16 mouse cellular contexts compared by ENCODE assay signal in the genomic region with DNA sequence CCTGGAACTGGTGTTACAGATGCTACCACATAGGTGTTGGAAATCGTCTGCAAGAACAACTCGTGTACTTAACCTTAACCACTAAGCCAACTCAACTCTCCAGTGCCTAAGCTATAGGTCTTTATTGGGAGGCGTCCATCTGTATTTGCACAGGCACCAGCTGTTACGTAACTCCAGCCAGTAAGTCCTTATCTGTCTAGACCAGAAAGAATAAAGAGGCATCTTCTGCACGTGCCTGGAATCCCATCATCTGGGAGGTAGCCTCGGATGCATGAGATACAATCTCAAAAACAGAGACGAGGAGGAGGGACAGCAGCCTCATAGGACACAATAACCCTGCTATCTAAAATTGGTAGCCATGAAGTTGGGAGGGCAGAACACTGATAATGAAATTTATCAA. TPM values are rescaled to one million over a fixed set of nuclear protein-coding genes. Genes with fewer than 3 reads are reported as not detected.
DNase-seq lines count a peak whose midpoint lies in the region; ATAC-seq lines count a peak whose summit lies in the region.
"Had no signal": no experiment of that assay in that cellular context is flagged by ENCODE, and none has a peak within 500 bp of the region (broad histone marks: within the 10 kb centered on the region; RNA-seq: fewer than 3 reads in every experiment).

No protein-coding gene starts in this region.

- H3K4me1 ChIP-seq in midbrain, embryonic 11.5 days (ENCODE audit: control insufficient read depth, insufficient read depth, low read length) = no peaks in the 10 kb centered on the region
- no peaks in the 10 kb centered on the region for H3K4me1 ChIP-seq in midbrain, embryonic 16.5 days (ENCODE audit: control insufficient read depth, insufficient read depth, low read length)
- peaks cover 15% of the 10 kb centered on the region for H3K4me1 ChIP-seq in liver, embryonic 16.5 days (ENCODE audit: control insufficient read depth, low read depth, low read length)
- H3K4me1 ChIP-seq: forebrain, embryonic 10.5 days; limb, embryonic 12.5 days; lung, embryonic 15.5 days had no signal

- no peak overlapping the region for H3K9ac ChIP-seq in midbrain, embryonic 11.5 days (ENCODE audit: low read length)
- no peak overlapping the region for H3K9ac ChIP-seq in midbrain, embryonic 16.5 days (ENCODE audit: low read depth, low read length)
- H3K9ac ChIP-seq in liver, embryonic 16.5 days (ENCODE audit: low read depth, low read length) = no peak overlapping the region
- H3K9ac ChIP-seq: limb, embryonic 12.5 days; lung, embryonic 15.5 days had no signal

- no peak overlapping the region for H3K4me3 ChIP-seq in midbrain, embryonic 11.5 days (ENCODE audit: low read depth, low read length)
- H3K4me3 ChIP-seq in midbrain, embryonic 16.5 days (ENCODE audit: low read depth, low read length) = no peak overlapping the region
- no peak overlapping the region for H3K4me3 ChIP-seq in liver, embryonic 16.5 days (ENCODE audit: low read depth, low read length)
- H3K4me3 ChIP-seq: forebrain, embryonic 10.5 days; limb, embryonic 12.5 days; lung, embryonic 15.5 days had no signal

- peaks cover 35% of the 10 kb centered on the region for H3K36me3 ChIP-seq in midbrain, embryonic 11.5 days (ENCODE audit: control insufficient read depth, insufficient read depth, low read length)
- H3K36me3 ChIP-seq in midbrain, embryonic 16.5 days (ENCODE audit: control insufficient read depth, insufficient read depth, low read length) = peaks cover 37% of the 10 kb centered on the region
- H3K36me3 ChIP-seq in liver, embryonic 16.5 days (ENCODE audit: control insufficient read depth, insufficient read depth) = peaks cover 64% of the 10 kb centered on the region

- no peaks in the 10 kb centered on the region for H3K27me3 ChIP-seq in midbrain, embryonic 11.5 days (ENCODE audit: control insufficient read depth, insufficient read depth, low read length)
- H3K27me3 ChIP-seq in midbrain, embryonic 16.5 days (ENCODE audit: control insufficient read depth, insufficient read depth, low read depth, low read length) = no peaks in the 10 kb centered on the region
- no peaks in the 10 kb centered on the region for H3K27me3 ChIP-seq in liver, embryonic 16.5 days (ENCODE audit: control insufficient read depth, insufficient read depth, low read depth, low read length)
- H3K27me3 ChIP-seq: CH12.LX; limb, embryonic 12.5 days; lung, embryonic 15.5 days had no signal

- no peak overlapping the region for H3K27ac ChIP-seq in midbrain, embryonic 11.5 days (ENCODE audit: low read depth, low read length)
- H3K27ac ChIP-seq in midbrain, embryonic 16.5 days (ENCODE audit: low read length) = no peak overlapping the region
- peak overlapping the region; percentile 72 for H3K27ac ChIP-seq in liver, embryonic 16.5 days (ENCODE audit: low read length)
- H3K27ac ChIP-seq: forebrain, embryonic 10.5 days; limb, embryonic 12.5 days; lung, embryonic 15.5 days had no signal

- intact Hi-C loops in left cerebral cortex, postnatal 4 days (cut with DNase I) = no loop called here

- H3K4me2 ChIP-seq in midbrain, embryonic 11.5 days = no peak overlapping the region
- H3K4me2 ChIP-seq in midbrain, embryonic 16.5 days (ENCODE audit: low read length) = no peak overlapping the region
- H3K4me2 ChIP-seq in liver, embryonic 16.5 days (ENCODE audit: low read depth, low read length) = no peak overlapping the region
- H3K4me2 ChIP-seq: limb, embryonic 12.5 days; lung, embryonic 15.5 days had no signal

- H3K9me3 ChIP-seq in midbrain, embryonic 11.5 days (ENCODE audit: control insufficient read depth, low read length) = no peaks in the 10 kb centered on the region
- no peaks in the 10 kb centered on the region for H3K9me3 ChIP-seq in midbrain, embryonic 16.5 days (replicated peaks; ENCODE audit: control insufficient read depth, low read length, poor library complexity, severe bottlenecking)
- H3K9me3 ChIP-seq in liver, embryonic 16.5 days (replicated peaks; ENCODE audit: control insufficient read depth, low read length) = no peaks in the 10 kb centered on the region
- H3K9me3 ChIP-seq: forebrain, embryonic 10.5 days; limb, embryonic 12.5 days; lung, embryonic 15.5 days had no signal

- no peak for ATAC-seq in midbrain, embryonic 11.5 days (ENCODE audit: low FRiP score)
- no peak for ATAC-seq in midbrain, embryonic 16.5 days
- ATAC-seq in erythroid progenitor cell, adult 5-6 weeks (replicated peaks; ENCODE audit: low FRiP score, poor library complexity, severe bottlenecking) = peak; percentile 85
- peak; percentile 85 for ATAC-seq in liver, embryonic 16.5 days (ENCODE audit: low read depth)
- ATAC-seq: hindbrain, embryonic 16.5 days; intestine, postnatal 0 days had no signal

- peak; percentile 68 for DNase-seq in midbrain, embryonic 11.5 days (ENCODE audit: low spot score, missing footprints)
- no peak for DNase-seq in spleen, postnatal 4 days (ENCODE audit: low spot score in 2 of 2)
- no peak for DNase-seq in cerebellum, adult 18-20 months
- DNase-seq in left cerebral cortex, postnatal 4 days = no peak
- DNase-seq: cerebellum, postnatal 10 days; embryo, embryonic 11 days; gastrocnemius, postnatal 10 days had no signal

- WGBS in midbrain, embryonic 11.5 days = 87% methylated on average over 7 of the region's 7 CpGs
- 85% methylated on average over 7 of the region's 7 CpGs for WGBS in midbrain, embryonic 16.5 days
- 12% methylated on average over 7 of the region's 7 CpGs for WGBS in liver, embryonic 16.5 days (ENCODE audit: insufficient replicate concordance)

RNA-seq across cellular contexts. Expression of a gene that starts 22.5 kb away (rescaled TPM):
- polyA plus RNA-seq in midbrain, embryonic 11.5 days (2014; fragmentation: Nextera tagmentation; extraction: Ambion mirVana) = 55.8 and 61.0 TPM in 2 replicates
- 4.6 and 6.1 TPM in 2 replicates for polyA plus RNA-seq in midbrain, embryonic 16.5 days (2015; fragmentation: Nextera tagmentation; extraction: Ambion mirVana)
- total RNA-seq in erythroid progenitor cell, adult 5-6 weeks (2015; ENCODE audit: low replicate concordance) = 40.2 and 41.8 TPM in 2 replicates
- 25.8 and 51.3 TPM in 2 replicates for total RNA-seq in erythroid progenitor cell, adult 5-6 weeks (2017; ENCODE audit: low replicate concordance)
- polyA plus RNA-seq in liver, embryonic 16.5 days (2015; fragmentation: Nextera tagmentation; extraction: Ambion mirVana) = 23.1 and 23.7 TPM in 2 replicates
- 1 to 10 TPM; 2.4 to 3.2 TPM for total RNA-seq in left cerebral cortex, postnatal 4 days (2021)

RNA-seq across cellular contexts. Expression of a gene that starts 22.7 kb away (rescaled TPM):
- polyA plus RNA-seq in midbrain, embryonic 11.5 days (2014; fragmentation: Nextera tagmentation; extraction: Ambion mirVana) = 46.6 and 48.4 TPM in 2 replicates
- 63.1 and 68.8 TPM in 2 replicates for polyA plus RNA-seq in midbrain, embryonic 16.5 days (2015; fragmentation: Nextera tagmentation; extraction: Ambion mirVana)
- total RNA-seq in erythroid progenitor cell, adult 5-6 weeks (2015; ENCODE audit: low replicate concordance) = 1.4 TPM in 1 of 2 replicates, not detected in the other
- total RNA-seq in erythroid progenitor cell, adult 5-6 weeks (2017; ENCODE audit: low replicate concordance) = 1.0 and 2.6 TPM in 2 replicates
- polyA plus RNA-seq in liver, embryonic 16.5 days (2015; fragmentation: Nextera tagmentation; extraction: Ambion mirVana) = 10.4 and 11.8 TPM in 2 replicates
- 10 to 100 TPM; 78.4 to 83.7 TPM for total RNA-seq in left cerebral cortex, postnatal 4 days (2021)

RNA-seq across cellular contexts. Expression of a gene that starts 25.9 kb away (rescaled TPM):
- 64.1 and 67.5 TPM in 2 replicates for polyA plus RNA-seq in midbrain, embryonic 11.5 days (2014; fragmentation: Nextera tagmentation; extraction: Ambion mirVana)
- 73.7 and 74.6 TPM in 2 replicates for polyA plus RNA-seq in midbrain, embryonic 16.5 days (2015; fragmentation: Nextera tagmentation; extraction: Ambion mirVana)
- 8.3 and 9.2 TPM in 2 replicates for total RNA-seq in erythroid progenitor cell, adult 5-6 weeks (2015; ENCODE audit: low replicate concordance)
- 5.4 and 11.9 TPM in 2 replicates for total RNA-seq in erythroid progenitor cell, adult 5-6 weeks (2017; ENCODE audit: low replicate concordance)
- polyA plus RNA-seq in liver, embryonic 16.5 days (2015; fragmentation: Nextera tagmentation; extraction: Ambion mirVana) = 24.3 and 26.1 TPM in 2 replicates
- total RNA-seq in left cerebral cortex, postnatal 4 days (2021) = 10 to 100 TPM; 60.2 to 68.2 TPM

RNA-seq across cellular contexts. Expression of a gene that starts 26.1 kb away (rescaled TPM):
- polyA plus RNA-seq in midbrain, embryonic 11.5 days (2014; fragmentation: Nextera tagmentation; extraction: Ambion mirVana) = 398 and 455 TPM in 2 replicates
- 367 and 376 TPM in 2 replicates for polyA plus RNA-seq in midbrain, embryonic 16.5 days (2015; fragmentation: Nextera tagmentation; extraction: Ambion mirVana)
- total RNA-seq in erythroid progenitor cell, adult 5-6 weeks (2015; ENCODE audit: low replicate concordance) = 302 and 380 TPM in 2 replicates
- total RNA-seq in erythroid progenitor cell, adult 5-6 weeks (2017; ENCODE audit: low replicate concordance) = 113 and 237 TPM in 2 replicates
- 296 and 326 TPM in 2 replicates for polyA plus RNA-seq in liver, embryonic 16.5 days (2015; fragmentation: Nextera tagmentation; extraction: Ambion mirVana)
- 100 to 1,000 TPM; 319 to 327 TPM for total RNA-seq in left cerebral cortex, postnatal 4 days (2021)

RNA-seq across cellular contexts. Expression of a gene that starts 47.3 kb away (rescaled TPM):
- 22.2 and 24.7 TPM in 2 replicates for polyA plus RNA-seq in midbrain, embryonic 11.5 days (2014; fragmentation: Nextera tagmentation; extraction: Ambion mirVana)
- 9.9 and 11.3 TPM in 2 replicates for polyA plus RNA-seq in midbrain, embryonic 16.5 days (2015; fragmentation: Nextera tagmentation; extraction: Ambion mirVana)
- total RNA-seq in erythroid progenitor cell, adult 5-6 weeks (2015; ENCODE audit: low replicate concordance) = 0.84 and 3.6 TPM in 2 replicates
- total RNA-seq in erythroid progenitor cell, adult 5-6 weeks (2017; ENCODE audit: low replicate concordance) = 1.4 and 2.1 TPM in 2 replicates
- polyA plus RNA-seq in liver, embryonic 16.5 days (2015; fragmentation: Nextera tagmentation; extraction: Ambion mirVana) = 8.6 and 8.9 TPM in 2 replicates
- total RNA-seq in left cerebral cortex, postnatal 4 days (2021) = 1 to 10 TPM; 6.6 to 8.2 TPM

Comparison
In these comparisons a context has a peak if more than half of its experiments do, and no peak if none do; other contexts are left out.
1. ATAC-seq: peak in erythroid progenitor cell, adult 5-6 weeks (single experiment) and liver, embryonic 16.5 days (single experiment); none in midbrain, embryonic 11.5 days (single experiment) and midbrain, embryonic 16.5 days (single experiment).